Mouse (Mus musculus) MEL (cell line): ENCODE results near the gene Slc35c2. TPM values are rescaled to one million over a fixed set of nuclear protein-coding genes. Genes with fewer than 3 reads are reported as not detected.

Experiments used
- DNase-seq: peaks from one replicate; pipeline ENCODE4 v3.0.0; 2011; ENCODE audit warnings: low read depth, low spot score
- H3K27ac ChIP-seq: 2 replicates; pipeline ENCODE4 v1.5.1; 2012; ENCODE audit warnings: low read depth, mild to moderate bottlenecking, control low read depth, low read length, moderate library complexity; ENCODE audit not compliant: control insufficient read depth
- H3K27me3 ChIP-seq, 2 experiments: fragments of 150-350 bp in 1 of 2; sonication (generic) in 1 of 2; 2 replicates each; pipeline ENCODE4 v1.6.1; 2012; ENCODE audit warnings: low read length in 2 of 2, mild to moderate bottlenecking in 2 of 2, improper control_type of control experiment in 1 of 2, moderate library complexity in 1 of 2; ENCODE audit not compliant: insufficient read depth in 2 of 2, control insufficient read depth in 1 of 2
- H3K36me3 ChIP-seq, 2 experiments: 2 replicates each; pipeline ENCODE4 v1.6.1; 2012 to 2014; ENCODE audit warnings: low read length in 2 of 2, improper control_type of control experiment in 1 of 2, inconsistent platforms in 1 of 2, mild to moderate bottlenecking in 1 of 2; ENCODE audit not compliant: insufficient read depth in 2 of 2, control insufficient read depth in 1 of 2
- H3K4me1 ChIP-seq, 2 experiments: fragments of 150-350 bp in 1 of 2; sonication (generic) in 1 of 2; 2 replicates each; pipeline ENCODE4 v1.6.1; 2012; ENCODE audit warnings: low read length in 2 of 2, improper control_type of control experiment in 1 of 2, mild to moderate bottlenecking in 1 of 2; ENCODE audit not compliant: insufficient read depth in 2 of 2, control insufficient read depth in 1 of 2
- H3K4me3 ChIP-seq, 2 experiments: fragments of 150-350 bp in 1 of 2; sonication (generic) in 1 of 2; 2 replicates each; pipeline ENCODE4 v1.5.1; 2012; ENCODE audit warnings: low read depth in 2 of 2, low read length in 2 of 2, mild to moderate bottlenecking in 2 of 2, moderate library complexity in 2 of 2, control low read depth in 1 of 2, improper control_type of control experiment in 1 of 2; ENCODE audit not compliant: control insufficient read depth in 1 of 2, insufficient read depth in 1 of 2
- H3K79me2 ChIP-seq: 2 replicates; pipeline ENCODE4 v1.6.1; 2012; ENCODE audit warnings: mild to moderate bottlenecking, low read length, moderate library complexity; ENCODE audit not compliant: control insufficient read depth, poor library complexity, insufficient read depth
- H3K9ac ChIP-seq: 2 replicates; pipeline ENCODE4 v1.6.1; 2012; ENCODE audit warnings: low read depth, mild to moderate bottlenecking, control low read depth, low read length, moderate library complexity; ENCODE audit not compliant: control insufficient read depth, poor library complexity, severe bottlenecking
- H3K9me3 ChIP-seq: fragments of 150-350 bp; sonication (generic); replicated peaks from 2 replicates; pipeline ENCODE4 v1.6.1; 2012; ENCODE audit warnings: mild to moderate bottlenecking, low read length, improper control_type of control experiment, moderate library complexity; ENCODE audit not compliant: insufficient read depth
- BHLHE40 ChIP-seq: IDR thresholded peaks from 2 replicates; pipeline ENCODE4 v1.6.1; 2012; ENCODE audit warnings: low read depth, mild to moderate bottlenecking, inconsistent platforms, low read length, improper control_type of control experiment, borderline replicate concordance
- CHD1 ChIP-seq: IDR thresholded peaks from 2 replicates; pipeline ENCODE4 v1.6.1; 2012; ENCODE audit warnings: low read depth, mild to moderate bottlenecking, inconsistent platforms, low read length, improper control_type of control experiment
- CTCF ChIP-seq, 3 experiments: IDR thresholded peaks in 2 of 3; conservative IDR thresholded peaks in 1 of 3; 2 replicates each; pipeline ENCODE4 v1.5.1; 2011 to 2012; ENCODE audit warnings: low read length in 3 of 3, low read depth in 2 of 3, mild to moderate bottlenecking in 2 of 3, improper control_type of control experiment in 1 of 3, inconsistent platforms in 1 of 3, mixed read lengths in 1 of 3, moderate library complexity in 1 of 3; ENCODE audit not compliant: control insufficient read depth in 1 of 3, insufficient read depth in 1 of 3, poor library complexity in 1 of 3, severe bottlenecking in 1 of 3
- E2F4 ChIP-seq: IDR thresholded peaks from 2 replicates; pipeline ENCODE4 v1.6.1; 2011; ENCODE audit warnings: low read depth, low read length, improper control_type of control experiment, borderline replicate concordance
- ELF1 ChIP-seq: IDR thresholded peaks from 2 replicates; pipeline ENCODE4 v1.6.1; 2014; ENCODE audit warnings: low read depth, mild to moderate bottlenecking, inconsistent platforms, low read length, improper control_type of control experiment, moderate library complexity
- EP300 ChIP-seq, 2 experiments: IDR thresholded peaks; 2 replicates each; pipeline ENCODE4 v1.6.1; 2011; ENCODE audit warnings: improper control_type of control experiment in 2 of 2, low read length in 2 of 2, low read depth in 1 of 2, mild to moderate bottlenecking in 1 of 2
- ETS1 ChIP-seq: IDR thresholded peaks from 2 replicates; pipeline ENCODE4 v1.6.1; 2012; ENCODE audit warnings: low read depth, mild to moderate bottlenecking, inconsistent platforms, low read length, improper control_type of control experiment, moderate library complexity
- GABPA ChIP-seq: IDR thresholded peaks from 2 replicates; pipeline ENCODE4 v1.6.1; 2012; ENCODE audit warnings: low read depth, mild to moderate bottlenecking, inconsistent platforms, low read length, improper control_type of control experiment, moderate library complexity
- GATA1 ChIP-seq: IDR thresholded peaks from 2 replicates; pipeline ENCODE4 v1.6.1; 2011; ENCODE audit warnings: low read depth, low read length, improper control_type of control experiment
- HCFC1 ChIP-seq: IDR thresholded peaks from 2 replicates; pipeline ENCODE4 v1.6.1; 2012; ENCODE audit warnings: low read depth, mild to moderate bottlenecking, inconsistent platforms, low read length, improper control_type of control experiment, moderate library complexity
- KAT2A ChIP-seq: conservative IDR thresholded peaks from 2 replicates; pipeline ENCODE4 v1.6.1; 2012; ENCODE audit warnings: low read depth, low read length, improper control_type of control experiment, inconsistent platforms
- MAFK ChIP-seq: IDR thresholded peaks from 2 replicates; pipeline ENCODE4 v1.6.1; 2011; ENCODE audit warnings: low read depth, mild to moderate bottlenecking, low read length, improper control_type of control experiment, borderline replicate concordance
- MAX ChIP-seq: IDR thresholded peaks from 2 replicates; pipeline ENCODE4 v1.6.1; 2011; ENCODE audit warnings: low read length, improper control_type of control experiment
- MAZ ChIP-seq: IDR thresholded peaks from 2 replicates; pipeline ENCODE4 v1.6.1; 2012; ENCODE audit warnings: low read depth, mild to moderate bottlenecking, inconsistent platforms, low read length, improper control_type of control experiment
- MEF2A ChIP-seq: IDR thresholded peaks from 2 replicates; pipeline ENCODE4 v1.6.1; 2014; ENCODE audit warnings: low read depth, mild to moderate bottlenecking, inconsistent platforms, low read length, improper control_type of control experiment; ENCODE audit not compliant: poor library complexity, insufficient replicate concordance, severe bottlenecking; ENCODE audit errors: extremely low read depth
- MXI1 ChIP-seq: IDR thresholded peaks from 2 replicates; pipeline ENCODE4 v1.6.1; 2011; ENCODE audit warnings: mild to moderate bottlenecking, low read depth, low read length, improper control_type of control experiment
- MYB ChIP-seq: IDR thresholded peaks from 2 replicates; pipeline ENCODE4 v1.6.1; 2011; ENCODE audit warnings: mild to moderate bottlenecking, low read depth, low read length, improper control_type of control experiment
- MYC ChIP-seq: IDR thresholded peaks from 2 replicates; pipeline ENCODE4 v1.6.1; 2011; ENCODE audit warnings: low read depth, mild to moderate bottlenecking, low read length, improper control_type of control experiment, moderate library complexity
- NELFE ChIP-seq: IDR thresholded peaks from 2 replicates; pipeline ENCODE4 v1.6.1; 2011; ENCODE audit warnings: low read depth, low read length, improper control_type of control experiment
- NRF1 ChIP-seq: IDR thresholded peaks from 2 replicates; pipeline ENCODE4 v1.6.1; 2014; ENCODE audit warnings: low read depth, mild to moderate bottlenecking, inconsistent platforms, low read length, improper control_type of control experiment, moderate library complexity; ENCODE audit not compliant: poor library complexity, insufficient read depth, severe bottlenecking
- POLR2A ChIP-seq, 2 experiments: IDR thresholded peaks; 2 replicates each; pipeline ENCODE4 v1.6.1; 2011 to 2012; ENCODE audit warnings: low read length in 2 of 2, mild to moderate bottlenecking in 2 of 2, control low read depth in 1 of 2, improper control_type of control experiment in 1 of 2, low read depth in 1 of 2, moderate library complexity in 1 of 2; ENCODE audit not compliant: control insufficient read depth in 1 of 2, insufficient read depth in 1 of 2, poor library complexity in 1 of 2
- POLR2AphosphoS2 ChIP-seq: IDR thresholded peaks from 2 replicates; pipeline ENCODE4 v1.6.1; 2011; ENCODE audit warnings: low read length, improper control_type of control experiment
- POLR2AphosphoS5 ChIP-seq: IDR thresholded peaks from 2 replicates; pipeline ENCODE4 v1.6.1; 2012; ENCODE audit warnings: low read depth, borderline replicate concordance, mild to moderate bottlenecking, inconsistent platforms, low read length, moderate library complexity, mixed read lengths
- RAD21 ChIP-seq: IDR thresholded peaks from 2 replicates; pipeline ENCODE4 v1.6.1; 2011; ENCODE audit warnings: mild to moderate bottlenecking, low read depth, low read length, improper control_type of control experiment
- RCOR1 ChIP-seq: IDR thresholded peaks from 2 replicates; pipeline ENCODE4 v1.6.1; 2012; ENCODE audit warnings: low read depth, mild to moderate bottlenecking, inconsistent platforms, low read length, improper control_type of control experiment
- SIN3A ChIP-seq: IDR thresholded peaks from 2 replicates; pipeline ENCODE4 v1.6.1; 2012; ENCODE audit warnings: low read length, improper control_type of control experiment, inconsistent platforms
- SMC3 ChIP-seq: IDR thresholded peaks from 2 replicates; pipeline ENCODE4 v1.6.1; 2011; ENCODE audit warnings: low read depth, low read length, improper control_type of control experiment
- TBP ChIP-seq: IDR thresholded peaks from 2 replicates; pipeline ENCODE4 v1.8.0; 2011; ENCODE audit warnings: low read depth, low read length, improper control_type of control experiment
- TCF12 ChIP-seq: IDR thresholded peaks from 2 replicates; pipeline ENCODE4 v1.6.1; 2014; ENCODE audit warnings: low read depth, mild to moderate bottlenecking, inconsistent platforms, low read length, improper control_type of control experiment, moderate library complexity
- UBTF ChIP-seq: IDR thresholded peaks from 2 replicates; pipeline ENCODE4 v1.6.1; 2012; ENCODE audit warnings: low read depth, mild to moderate bottlenecking, inconsistent platforms, low read length, improper control_type of control experiment, moderate library complexity, borderline replicate concordance; ENCODE audit not compliant: insufficient read depth
- USF1 ChIP-seq: IDR thresholded peaks from 2 replicates; pipeline ENCODE4 v1.6.1; 2014; ENCODE audit warnings: low read depth, mild to moderate bottlenecking, inconsistent platforms, low read length, improper control_type of control experiment, moderate library complexity
- USF2 ChIP-seq, 2 experiments: IDR thresholded peaks; 2 replicates each; pipeline ENCODE4 v1.6.1; 2011 to 2012; ENCODE audit warnings: improper control_type of control experiment in 2 of 2, low read length in 2 of 2, borderline replicate concordance in 1 of 2, inconsistent platforms in 1 of 2, low read depth in 1 of 2, mild to moderate bottlenecking in 1 of 2; ENCODE audit not compliant: insufficient read depth in 1 of 2
- ZKSCAN1 ChIP-seq: IDR thresholded peaks from 2 replicates; pipeline ENCODE4 v1.6.1; 2012; ENCODE audit warnings: low read depth, mild to moderate bottlenecking, inconsistent platforms, low read length, improper control_type of control experiment, moderate library complexity
- ZMIZ1 ChIP-seq: IDR thresholded peaks from 2 replicates; pipeline ENCODE4 v1.6.1; 2012; ENCODE audit warnings: low read depth, mild to moderate bottlenecking, inconsistent platforms, low read length, improper control_type of control experiment, moderate library complexity
- polyA plus RNA-seq, 2 experiments: library from polyadenylated mRNA; stranded (reverse) in 1 of 2; unstranded in 1 of 2; fragments of >175 nt in 1 of 2; fragments of >200 nt in 1 of 2; gene quantifications; 2 replicates each; pipeline versions ENCODE4 v1.2.1 to v1.2.4; 2012; ENCODE audit warnings: low replicate concordance in 2 of 2, low read depth in 1 of 2; ENCODE audit not compliant: insufficient read length in 2 of 2, insufficient read depth in 1 of 2, missing spikeins in 1 of 2
- total RNA-seq: library from RNA; depleted of rRNA; stranded (reverse); fragments of 300-350 nt; gene quantifications from 2 replicates; pipeline ENCODE4 v1.2.3, GENCODE M21; 2012; rRNA removed

Gene Slc35c2
- 57.9 and 64.9 TPM in 2 replicates for total RNA-seq
- 100 to 1,000 TPM in 1 of 2 experiments, not detected in 1; 121 TPM for polyA plus RNA-seq

DNA sequence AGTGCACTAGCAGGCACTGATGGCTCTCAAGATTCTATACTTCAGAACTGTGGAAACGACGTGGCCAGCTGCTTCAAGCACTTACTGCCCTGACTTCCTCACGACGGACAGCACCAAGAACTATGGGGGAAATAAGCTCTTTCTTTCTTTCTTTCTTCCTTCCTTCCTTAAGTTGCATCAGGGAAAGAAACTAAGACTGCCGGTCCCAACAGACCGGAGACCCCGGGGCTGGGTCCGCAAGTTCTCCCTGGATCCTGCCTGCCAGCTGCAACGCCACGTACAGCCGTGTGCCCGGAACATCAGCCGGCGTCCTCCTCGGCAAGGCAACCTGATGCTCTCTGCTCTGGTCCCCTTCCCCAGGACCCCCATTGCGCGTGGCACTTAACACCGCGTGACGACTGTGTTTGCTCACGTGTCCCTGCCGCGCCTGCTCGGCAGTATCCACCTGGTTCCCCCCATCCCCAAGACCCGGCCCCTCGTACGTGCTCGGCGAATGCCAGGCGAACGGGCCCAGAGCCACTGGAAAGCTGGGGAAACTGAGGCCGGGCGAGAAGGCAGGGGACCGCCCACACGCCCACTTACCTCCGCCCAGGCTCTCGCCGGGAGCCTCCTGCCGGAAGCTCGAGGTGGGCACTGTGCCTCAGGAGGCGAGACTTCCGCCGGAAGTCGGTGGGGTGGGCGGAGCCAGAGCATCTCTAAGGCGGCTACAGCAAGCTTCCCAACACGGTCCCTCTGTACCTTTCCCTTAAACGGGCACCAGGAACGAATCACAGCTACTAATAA, at the start of gene Slc35c2:
Slc35c2 (minus strand) TSS at position 668 of the 783 bp plus-strand sequence.
- peaks cover 3 to 17% of the 10 kb centered on the region in 2 experiments for H3K4me1 ChIP-seq
- H3K9me3 ChIP-seq: no peaks in the 10 kb centered on the region
- peak within 1 kb of the TSS; percentile 80 for H3K9ac ChIP-seq
- peaks cover 7% of the 10 kb centered on the region; the same call in 1 of the 2 replicates for H3K79me2 ChIP-seq
- H3K36me3 ChIP-seq: peaks cover 0 to 2% of the 10 kb centered on the region in 2 experiments; a peak in 2 of 4 replicates
- H3K27ac ChIP-seq: peak within 1 kb of the TSS; percentile 56
- no peaks in the 10 kb centered on the region for H3K27me3 ChIP-seq
- peak within 1 kb of the TSS; percentile 82 to 92 for H3K4me3 ChIP-seq
- peak; percentile 94 for DNase-seq
- TF ChIP-seq MAX (peak; percentile 47; the same call in 1 of the 2 replicates), MEF2A (no peak), USF2 (IDR thresholded peaks at IDR 0.05; ENCODE audit: borderline replicate concordance in 1 of 2, insufficient read depth in 1 of 2, low read depth in 1 of 2, low read length in 2 of 2) (peak in 1 of 2 experiments; percentile 36; a peak in 1 of 4 replicates), EP300 (IDR thresholded peaks at IDR 0.05; ENCODE audit: low read depth in 1 of 2, low read length in 2 of 2) (no peak), MAFK (no peak), POLR2A (IDR thresholded peaks at IDR 0.05; ENCODE audit: control insufficient read depth in 1 of 2, insufficient read depth in 1 of 2, low read depth in 1 of 2, low read length in 2 of 2, poor library complexity in 1 of 2) (peak; percentile 76 to 79; a peak in 3 of 4 replicates), MAZ (no peak), ZKSCAN1 (no peak), USF1 (peak; percentile 83), MYC (peak; percentile 70), HCFC1 (peak; percentile 80), POLR2AphosphoS5 (no peak; the same call in 1 of the 2 replicates), ELF1 (peak; percentile 61), CTCF (IDR thresholded peaks at IDR 0.05 in 2 of 3, conservative IDR thresholded peaks at IDR 0.05 in 1 of 3; ENCODE audit: control insufficient read depth in 1 of 3, insufficient read depth in 1 of 3, low read depth in 2 of 3, low read length in 3 of 3, poor library complexity in 1 of 3, severe bottlenecking in 1 of 3) (no peak), KAT2A (no peak; the same call in 1 of the 2 replicates), MYB (no peak), MXI1 (peak; percentile 78; the same call in 1 of the 2 replicates), UBTF (no peak), NRF1 (peak; percentile 57), TBP (0 out of 2 replicates have a peak, but pooled peaks have one; percentile 43), POLR2AphosphoS2 (no peak), NELFE (peak; percentile 68), GATA1 (no peak), ETS1 (no peak), E2F4 (no peak), RAD21 (no peak), TCF12 (no peak; the same call in 1 of the 2 replicates), GABPA (no peak), CHD1 (no peak), ZMIZ1 (peak; percentile 64), SMC3 (no peak), SIN3A (no peak; the same call in none of the 2 replicates), BHLHE40 (no peak; the same call in 1 of the 2 replicates), RCOR1 (no peak)
